Mouse (Mus musculus) embryonic facial prominence, embryonic 15.5 days (tissue): ENCODE measurements around the gene Nrgn. TPM values are rescaled to one million over a fixed set of nuclear protein-coding genes. Genes with fewer than 3 reads are reported as not detected.

Experiments used
- ATAC-seq: fragments of 200-750 bp; cut with Nextera tagmentation; 2 replicates; pipeline ENCODE4 v1.8.0; 2017; ENCODE audit warnings: low read depth, moderate TSS enrichment; ENCODE audit not compliant: insufficient number of reproducible peaks, low FRiP score, low TSS enrichment
- H3K27ac ChIP-seq: fragments of 300-500 bp; sonication (generic); replicated peaks from 2 replicates; pipeline ENCODE4 v1.5.1; 2015; ENCODE audit warnings: mild to moderate bottlenecking, inconsistent platforms
- H3K27me3 ChIP-seq: fragments of 300-500 bp; sonication (generic); 2 replicates; pipeline ENCODE4 v1.6.1; 2015; ENCODE audit warnings: inconsistent platforms
- H3K36me3 ChIP-seq: fragments of 300-500 bp; sonication (generic); 2 replicates; pipeline ENCODE4 v1.6.1; 2015; ENCODE audit warnings: mild to moderate bottlenecking, inconsistent platforms
- H3K4me1 ChIP-seq: fragments of 300-500 bp; sonication (generic); 2 replicates; pipeline ENCODE4 v1.6.1; 2015; ENCODE audit warnings: inconsistent platforms
- H3K4me2 ChIP-seq: fragments of 300-500 bp; sonication (generic); replicated peaks from 2 replicates; pipeline ENCODE4 v1.6.1; 2015; ENCODE audit warnings: mild to moderate bottlenecking, inconsistent platforms
- H3K4me3 ChIP-seq: fragments of 300-500 bp; sonication (generic); replicated peaks from 2 replicates; pipeline ENCODE4 v1.5.1; 2015; ENCODE audit warnings: mild to moderate bottlenecking, inconsistent platforms
- H3K9ac ChIP-seq: fragments of 300-500 bp; sonication (generic); 2 replicates; pipeline ENCODE4 v1.6.1; 2015; ENCODE audit warnings: inconsistent platforms
- H3K9me3 ChIP-seq: fragments of 300-500 bp; sonication (generic); replicated peaks from 2 replicates; pipeline ENCODE4 v1.6.1; 2016; ENCODE audit warnings: inconsistent platforms
- WGBS: fragments of 180-500 bp; shearing (Covaris S2); methylation state at CpG from one replicate; pipeline ENCODE4 v1.1.7; 2015; 5-methylcytosine and 5-hydroxymethylcytosine counted together
- polyA plus RNA-seq: library from polyadenylated mRNA; unstranded; fragments of >200 nt; fragmentation: Nextera tagmentation; extraction: Ambion mirVana; gene quantifications from 2 replicates; pipeline ENCODE4 v1.2.1, GENCODE M21; 2015

The Nrgn gene
- polyA plus RNA-seq, 1 experiment from 2014 or later: 10.9 TPM

DNA sequence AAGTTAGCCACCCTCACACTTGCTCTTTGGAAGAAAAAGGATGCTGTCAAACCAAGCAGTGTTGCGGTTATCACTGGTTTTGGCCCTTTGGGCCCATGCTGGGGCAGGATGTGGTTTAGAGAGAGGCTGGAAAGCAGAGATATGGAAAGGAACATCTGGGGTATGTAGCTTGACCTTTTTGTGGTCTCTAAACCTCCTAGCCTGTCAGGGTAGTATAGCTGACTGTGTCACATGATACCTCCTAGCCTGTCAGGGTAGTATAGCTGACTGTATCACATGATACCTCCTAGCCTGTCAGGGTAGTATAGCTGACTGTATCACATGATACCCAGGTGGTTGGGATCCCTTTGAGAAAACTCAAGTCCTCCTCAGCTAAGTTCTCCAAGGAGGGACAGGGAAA is 1.6 kb upstream of the Nrgn start:
- Histone ChIP-seq H3K36me3 (no peaks in the 10 kb centered on the region), H3K4me3 (no peak overlapping the region), H3K4me1 (peaks cover 30% of the 10 kb centered on the region), H3K27me3 (peaks cover 40% of the 10 kb centered on the region), H3K27ac (no peak overlapping the region), H3K4me2 (no peak overlapping the region), H3K9me3 (no peaks in the 10 kb centered on the region), H3K9ac (no peak overlapping the region)
- WGBS: 89% methylated on average over 1 of the region's 1 CpGs
- ATAC-seq: no peak

DNA sequence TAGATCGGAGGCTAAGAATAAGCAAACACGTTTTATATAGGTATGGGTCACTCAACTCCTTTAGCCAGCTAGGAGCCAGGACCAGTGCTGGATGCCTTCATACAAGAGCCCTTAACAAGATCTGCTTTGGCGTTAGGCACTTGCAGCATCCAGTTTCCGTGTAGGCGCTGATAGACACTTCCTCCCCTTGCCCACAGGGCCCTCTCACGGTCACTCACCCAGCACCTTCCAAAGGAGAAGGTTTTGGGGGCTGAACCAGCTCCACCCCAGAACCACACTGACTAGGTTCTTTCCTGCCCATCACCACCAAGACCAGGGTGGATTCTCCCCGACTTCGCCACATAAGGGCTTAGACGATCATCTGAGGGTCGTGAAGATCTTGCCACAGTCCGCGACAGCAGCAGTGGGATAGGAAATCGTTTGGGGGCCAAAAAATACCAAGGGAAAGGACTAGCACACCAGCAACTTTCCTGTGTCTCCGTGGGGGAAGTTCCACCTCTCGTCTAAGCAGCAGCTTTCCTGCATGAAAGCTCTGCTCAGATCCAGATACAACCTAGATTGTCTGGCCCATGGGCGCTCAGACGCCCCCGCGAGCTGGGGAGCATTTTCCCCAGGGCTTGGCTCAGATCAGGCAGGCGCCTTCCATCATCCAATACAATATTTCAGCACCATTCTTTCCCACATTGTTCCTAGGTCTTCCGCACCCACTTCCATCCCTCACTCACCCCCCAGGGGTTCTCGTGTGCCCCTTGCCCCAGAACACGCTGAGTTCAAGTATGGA is 763 bp downstream of the Nrgn start:
- Histone ChIP-seq H3K27me3 (peaks cover 55% of the 10 kb centered on the region), H3K9me3 (no peaks in the 10 kb centered on the region), H3K4me1 (peaks cover 30% of the 10 kb centered on the region), H3K4me2 (peak overlapping the region; percentile 95), H3K36me3 (no peaks in the 10 kb centered on the region), H3K27ac (no peak overlapping the region), H3K4me3 (peak overlapping the region; percentile 47), H3K9ac (0 out of 2 replicates have a peak overlapping the region, but pooled peaks have one; percentile 18)
- 2% methylated on average over 23 of the region's 23 CpGs for WGBS
- ATAC-seq: no peak

DNA sequence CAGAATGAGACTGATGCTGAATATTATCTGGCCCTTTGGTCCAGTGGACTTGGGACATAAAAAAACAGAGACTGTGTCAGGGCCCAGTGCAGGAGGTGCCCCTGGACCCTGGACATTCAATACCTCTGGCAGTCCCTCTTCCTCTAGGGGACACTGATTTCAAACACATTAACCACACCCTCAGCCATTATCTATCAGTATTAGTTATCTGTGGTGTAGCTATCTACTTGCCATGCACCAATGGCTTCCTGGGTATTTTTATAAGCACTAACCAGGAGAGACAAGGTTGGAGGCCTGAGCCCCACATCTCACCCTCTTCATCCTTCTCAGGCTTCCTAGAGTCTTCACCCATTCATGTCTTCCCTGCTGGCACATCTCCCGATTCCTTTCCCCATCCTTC is 2.3 kb downstream of the Nrgn start:
- WGBS: 67% methylated on average over 1 of the region's 1 CpGs
- Histone ChIP-seq H3K4me3 (no peak overlapping the region), H3K27ac (no peak overlapping the region), H3K9ac (no peak overlapping the region), H3K4me2 (no peak overlapping the region), H3K4me1 (peaks cover 23% of the 10 kb centered on the region), H3K36me3 (no peaks in the 10 kb centered on the region), H3K9me3 (no peaks in the 10 kb centered on the region), H3K27me3 (peaks cover 62% of the 10 kb centered on the region)
- ATAC-seq: no peak

DNA sequence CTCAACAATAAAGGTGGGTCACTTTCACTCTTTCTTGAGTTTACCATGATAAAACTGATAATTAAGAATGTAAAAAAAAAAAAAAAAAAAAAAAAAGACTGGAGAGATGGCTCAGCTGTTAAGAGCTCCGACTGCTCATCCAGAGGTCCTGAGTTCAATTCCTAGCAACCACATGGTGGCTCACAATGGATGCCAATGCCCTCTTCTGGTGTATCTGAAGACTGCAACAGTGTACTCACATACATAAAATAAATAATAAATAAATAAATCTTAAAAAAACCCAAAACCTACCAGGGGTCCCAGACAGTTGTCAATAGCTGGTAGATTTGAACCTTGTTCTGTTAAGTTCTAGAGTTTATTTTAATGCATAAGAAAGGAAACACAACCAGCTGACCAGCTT is 5.8 kb downstream of the Nrgn start:
- no peak for ATAC-seq
- Histone ChIP-seq H3K36me3 (no peaks in the 10 kb centered on the region), H3K9me3 (no peaks in the 10 kb centered on the region), H3K27me3 (peaks cover 56% of the 10 kb centered on the region), H3K9ac (no peak overlapping the region), H3K27ac (no peak overlapping the region), H3K4me2 (no peak overlapping the region), H3K4me1 (peaks cover 15% of the 10 kb centered on the region), H3K4me3 (no peak overlapping the region)
- WGBS: 72% methylated on average over 1 of the region's 1 CpGs

GRCm38 (mm10) chr9:37545847-37546452 is 6.8 kb downstream of the Nrgn start:
- H3K9ac ChIP-seq: no peak overlapping the region
- H3K4me3 ChIP-seq: no peak overlapping the region
- H3K36me3 ChIP-seq: no peaks in the 10 kb centered on the region
- no peak overlapping the region for H3K4me2 ChIP-seq
- peaks cover 12% of the 10 kb centered on the region for H3K4me1 ChIP-seq
- no peak for ATAC-seq
- 19% methylated on average over 27 of the region's 27 CpGs for WGBS
- H3K27ac ChIP-seq: no peak overlapping the region
- no peaks in the 10 kb centered on the region for H3K9me3 ChIP-seq
- H3K27me3 ChIP-seq: peaks cover 47% of the 10 kb centered on the region

- 7% methylated on average over 17 of the region's 17 CpGs for WGBS
- Histone ChIP-seq H3K36me3 (no peaks in the 10 kb centered on the region), H3K27ac (no peak overlapping the region), H3K9me3 (no peaks in the 10 kb centered on the region), H3K9ac (no peak overlapping the region), H3K4me3 (peak overlapping the region; percentile 42), H3K4me2 (peak overlapping the region; percentile 59), H3K4me1 (peaks cover 12% of the 10 kb centered on the region), H3K27me3 (peaks cover 40% of the 10 kb centered on the region)
- peak; percentile 17; the same call in 1 of the 2 replicates for ATAC-seq
Measured at GRCm38 (mm10) chr9:37545166-37545610, 7.5 kb downstream of the Nrgn start.

DNA sequence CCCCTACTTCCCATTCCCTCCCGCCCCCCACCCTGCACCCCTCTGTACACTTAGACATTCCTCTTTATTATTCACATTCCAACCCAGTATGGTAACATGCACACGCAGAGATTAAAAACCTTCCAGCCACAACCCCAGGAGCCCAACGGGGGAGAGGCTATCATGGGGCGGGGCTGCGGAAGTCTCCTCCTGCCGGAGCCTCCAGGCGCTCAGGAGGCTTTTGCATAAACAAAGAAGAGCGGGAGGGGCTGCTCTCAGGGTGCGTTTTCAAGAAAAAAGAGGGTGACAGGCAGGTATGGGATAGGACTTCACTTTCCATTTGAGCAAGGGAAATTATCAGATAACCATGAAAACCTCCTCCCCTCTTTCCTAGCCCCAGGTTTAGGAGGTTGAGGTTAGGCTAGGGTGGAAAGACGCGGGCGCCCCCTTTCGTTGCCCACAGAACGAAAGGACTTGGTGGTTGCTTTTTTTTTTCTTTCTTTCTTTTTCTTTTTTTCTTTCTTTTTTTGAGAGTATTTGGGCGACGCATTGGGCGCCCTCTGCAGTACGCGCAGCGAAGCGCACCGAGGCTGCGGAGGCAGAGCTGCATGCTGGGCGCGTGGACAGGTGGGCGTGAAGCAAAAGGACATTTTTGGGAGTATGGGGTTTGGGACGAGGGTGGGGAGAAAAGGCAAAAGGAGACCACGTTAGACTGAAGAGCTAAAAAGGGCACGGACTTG is 8.1 kb downstream of the Nrgn start:
- H3K27ac ChIP-seq: no peak overlapping the region

DNA sequence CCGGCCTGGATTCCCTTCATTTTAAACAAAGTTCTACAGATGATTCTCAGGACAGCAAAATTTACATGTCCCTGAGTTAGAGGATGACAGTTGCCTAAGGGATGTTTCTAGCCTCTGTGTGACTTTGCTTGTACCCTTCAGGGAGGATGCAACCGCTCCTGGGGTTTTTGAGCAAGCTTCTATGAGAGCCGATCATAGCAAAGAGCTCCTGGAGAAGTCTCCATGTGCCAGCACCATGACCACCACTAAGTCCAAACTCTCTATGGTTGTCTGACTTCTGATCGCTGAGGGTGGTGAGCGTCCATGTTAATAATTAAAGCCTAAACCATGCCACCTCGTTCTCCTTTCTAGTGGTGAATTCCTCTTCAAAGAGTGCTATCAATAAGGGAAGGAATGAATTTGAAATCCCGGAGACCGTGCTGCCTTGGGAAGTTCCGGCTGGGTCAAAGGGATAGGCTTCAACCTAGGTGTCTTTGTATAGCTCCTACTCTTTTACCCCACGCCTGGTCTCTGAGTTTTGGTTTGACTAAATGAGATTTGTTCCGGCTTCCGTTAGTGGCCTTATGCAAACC is 8.7 kb downstream of the Nrgn start:
- Histone ChIP-seq H3K9me3 (no peaks in the 10 kb centered on the region), H3K9ac (no peak overlapping the region), H3K36me3 (no peaks in the 10 kb centered on the region), H3K27ac (no peak overlapping the region), H3K4me3 (peak overlapping the region; percentile 42), H3K27me3 (peaks cover 28% of the 10 kb centered on the region), H3K4me2 (peak overlapping the region; percentile 59), H3K4me1 (peaks cover 18% of the 10 kb centered on the region)
- no peak for ATAC-seq
- 30% methylated on average over 12 of the region's 12 CpGs for WGBS

More for the DNA sequence above, 8.1 kb downstream of the Nrgn start:
- ATAC-seq: peak; percentile 21; the same call in 1 of the 2 replicates
- peak overlapping the region; percentile 59 for H3K4me2 ChIP-seq
- no peak overlapping the region for H3K9ac ChIP-seq
- no peaks in the 10 kb centered on the region for H3K9me3 ChIP-seq
- peaks cover 12% of the 10 kb centered on the region for H3K4me1 ChIP-seq
- H3K36me3 ChIP-seq: no peaks in the 10 kb centered on the region
- H3K27me3 ChIP-seq: peaks cover 34% of the 10 kb centered on the region
- peak overlapping the region; percentile 42 for H3K4me3 ChIP-seq
- under 1% methylated on average over 29 of the region's 29 CpGs for WGBS

GRCm38 (mm10) chr9:37541851-37542642 is 10.7 kb downstream of the Nrgn start:
- H3K4me1 ChIP-seq: peaks cover 18% of the 10 kb centered on the region
- H3K9ac ChIP-seq: no peak overlapping the region
- H3K36me3 ChIP-seq: no peaks in the 10 kb centered on the region
- H3K27me3 ChIP-seq: peaks cover 19% of the 10 kb centered on the region
- no peak overlapping the region for H3K4me2 ChIP-seq
- ATAC-seq: no peak
- H3K9me3 ChIP-seq: no peaks in the 10 kb centered on the region
- 65% methylated on average over 7 of the region's 7 CpGs for WGBS
- H3K4me3 ChIP-seq: no peak overlapping the region
- no peak overlapping the region for H3K27ac ChIP-seq

DNA sequence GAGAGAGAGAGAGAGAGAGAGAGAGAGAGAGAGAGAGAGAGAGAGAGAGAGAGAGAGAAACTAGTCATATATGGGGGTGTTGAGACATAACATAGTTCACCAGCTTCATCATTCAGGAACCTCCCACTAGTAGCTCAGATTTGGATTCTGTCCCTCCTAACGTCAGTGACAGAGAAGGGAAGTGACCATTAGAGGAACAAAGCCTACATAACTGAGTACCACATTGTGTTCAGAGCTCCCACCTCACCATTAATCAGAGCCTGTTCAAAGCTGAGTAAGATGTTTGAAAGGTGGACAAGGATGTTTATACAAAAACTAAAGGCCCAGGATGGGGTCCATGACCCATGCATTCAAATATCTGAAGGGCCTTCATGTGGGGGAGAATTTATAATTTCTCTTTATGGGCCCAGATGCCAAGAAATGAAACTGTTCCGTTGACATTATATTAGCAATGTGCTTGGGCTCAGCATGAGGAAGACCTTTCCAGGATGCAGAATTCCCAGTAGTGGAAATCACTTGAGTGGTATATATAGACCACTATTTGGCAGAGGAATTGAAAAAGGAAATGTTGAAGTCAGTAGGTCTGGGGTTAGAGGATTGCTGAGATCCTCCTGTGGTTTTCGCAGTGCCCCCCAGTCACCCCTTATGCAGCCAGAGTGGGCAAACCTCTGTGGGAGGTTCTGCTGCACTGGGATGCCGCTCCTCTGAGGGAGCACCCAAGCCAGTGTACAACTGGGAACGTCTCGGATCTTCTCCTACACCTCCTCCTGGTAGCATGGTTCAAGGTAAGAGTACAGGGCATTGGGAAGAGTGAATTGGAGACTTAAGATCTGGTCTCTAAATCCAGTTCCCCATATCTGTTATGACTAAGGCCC is 11.8 kb downstream of the Nrgn start:
- H3K27ac ChIP-seq: no peak overlapping the region
- H3K9me3 ChIP-seq: no peaks in the 10 kb centered on the region
- H3K27me3 ChIP-seq: peaks cover 13% of the 10 kb centered on the region
- no peak overlapping the region for H3K9ac ChIP-seq
- H3K36me3 ChIP-seq: no peaks in the 10 kb centered on the region
- no peak overlapping the region for H3K4me3 ChIP-seq
- 80% methylated on average over 6 of the region's 6 CpGs for WGBS
- H3K4me2 ChIP-seq: no peak overlapping the region
- peaks cover 18% of the 10 kb centered on the region for H3K4me1 ChIP-seq
- ATAC-seq: no peak
